Mouse (Mus musculus) heart, postnatal 0 days (tissue): ENCODE measurements around the gene Poldip2.

Experiments
- CTCF ChIP-seq: IDR thresholded peaks from 2 replicates; pipeline ENCODE4 v1.5.1; 2016; ENCODE audit warnings: antibody characterized with exemption, control low read depth, low read depth
- EP300 ChIP-seq: IDR thresholded peaks from 2 replicates; pipeline ENCODE4 v1.6.1; 2016; ENCODE audit warnings: antibody characterized with exemption, low read depth

- TF ChIP-seq CTCF, result peak; percentile 50
- no peak for TF ChIP-seq EP300
Observed at GRCm38 (mm10) chr11:78522481-78522997, 10.5 kb downstream of the Poldip2 start.
